Mouse (Mus musculus): ENCODE data around the gene Fbxo27.
A peak's percentile ranks its signal among the peaks of the same experiment; 100 is the strongest.
"Not testable (repeated sequence)": the region's sequence is repeated elsewhere in the genome, so short reads cannot be mapped to it uniquely, and the experiment has no call there.

The Fbxo27 gene

GRCm38 (mm10) chr7:28692545-28693320, at the start of gene Fbxo27:
Fbxo27 (plus strand) TSS chr7:28692849.
- no peak for DNase-seq (ENCODE audit: low spot score)

- no peak for DNase-seq (ENCODE audit: low spot score)
Measured at GRCm38 (mm10) chr7:28645366-28645765, 47.3 kb upstream of the Fbxo27 start.

GRCm38 (mm10) chr7:28645947-28646475, 46.6 kb upstream of the Fbxo27 start:
- DNase-seq (ENCODE audit: low spot score) = no peak

- no peak for DNase-seq (ENCODE audit: low spot score)
Measured at GRCm38 (mm10) chr7:28647016-28647415, 45.6 kb upstream of the Fbxo27 start.

- no peak for DNase-seq (ENCODE audit: low spot score)
Measured at GRCm38 (mm10) chr7:28651157-28651556, 41.5 kb upstream of the Fbxo27 start.

- DNase-seq (ENCODE audit: low spot score) = no peak
Measured at GRCm38 (mm10) chr7:28656430-28656829, 36.2 kb upstream of the Fbxo27 start.

GRCm38 (mm10) chr7:28665620-28666579, 26.7 kb upstream of the Fbxo27 start:
- DNase-seq (ENCODE audit: low spot score) = peak; percentile 72

- DNase-seq (ENCODE audit: low spot score) = no peak
Measured at GRCm38 (mm10) chr7:28671172-28671571, 21.5 kb upstream of the Fbxo27 start.

GRCm38 (mm10) chr7:28672276-28672675, 20.4 kb upstream of the Fbxo27 start:
- DNase-seq (ENCODE audit: low spot score) = no peak

- not testable (repeated sequence) for DNase-seq (ENCODE audit: low spot score)
Measured at GRCm38 (mm10) chr7:28672786-28673185, 19.9 kb upstream of the Fbxo27 start.

GRCm38 (mm10) chr7:28674994-28675393, 17.7 kb upstream of the Fbxo27 start:
- no peak for DNase-seq (ENCODE audit: low spot score)

GRCm38 (mm10) chr7:28675746-28676145, 16.9 kb upstream of the Fbxo27 start:
- peak; percentile 24 for DNase-seq (ENCODE audit: low spot score)

- peak; percentile 33 for DNase-seq (ENCODE audit: low spot score)
Measured at GRCm38 (mm10) chr7:28676811-28677541, 15.7 kb upstream of the Fbxo27 start.

GRCm38 (mm10) chr7:28677624-28678023, 15.0 kb upstream of the Fbxo27 start:
- DNase-seq (ENCODE audit: low spot score) = no peak

- DNase-seq (ENCODE audit: low spot score) = no peak
Measured at GRCm38 (mm10) chr7:28691075-28691474, 1.6 kb upstream of the Fbxo27 start.

- peak; percentile 85 for DNase-seq (ENCODE audit: low spot score)
Measured at GRCm38 (mm10) chr7:28693321-28693966, 795 bp downstream of the Fbxo27 start.

GRCm38 (mm10) chr7:28694423-28694822, 1.8 kb downstream of the Fbxo27 start:
- DNase-seq (ENCODE audit: low spot score) = peak; percentile 45

- no peak for DNase-seq (ENCODE audit: low spot score)
Measured at GRCm38 (mm10) chr7:28694966-28695511, 2.4 kb downstream of the Fbxo27 start.

GRCm38 (mm10) chr7:28697277-28697676, 4.6 kb downstream of the Fbxo27 start:
- peak; percentile 37 for DNase-seq (ENCODE audit: low spot score)

GRCm38 (mm10) chr7:28700269-28700668, 7.6 kb downstream of the Fbxo27 start:
- DNase-seq (ENCODE audit: low spot score) = no peak

- DNase-seq (ENCODE audit: low spot score) = not testable (repeated sequence)
Measured at GRCm38 (mm10) chr7:28701306-28701705, 8.7 kb downstream of the Fbxo27 start.
